Mouse (Mus musculus) lung, embryonic 15.5 days (tissue): ENCODE data around the gene Cnksr3. TPM values are rescaled to one million over a fixed set of nuclear protein-coding genes. Genes with fewer than 3 reads are reported as not detected.

Source experiments
- ATAC-seq: fragments of 200-750 bp; cut with Nextera tagmentation; 2 replicates; pipeline ENCODE4 v1.8.0; 2017; ENCODE audit warnings: moderate number of reproducible peaks, borderline replicate concordance; ENCODE audit not compliant: low FRiP score, low TSS enrichment; ENCODE audit errors: extremely low read depth
- H3K27ac ChIP-seq: fragments of 300-500 bp; sonication (generic); 2 replicates; pipeline ENCODE4 v1.5.1; 2015; ENCODE audit warnings: moderate library complexity, mild to moderate bottlenecking, inconsistent platforms
- H3K27me3 ChIP-seq: fragments of 300-500 bp; sonication (generic); 2 replicates; pipeline ENCODE4 v1.6.1; 2015; ENCODE audit warnings: inconsistent platforms
- H3K36me3 ChIP-seq: fragments of 300-500 bp; sonication (generic); 2 replicates; pipeline ENCODE4 v1.6.1; 2015; ENCODE audit warnings: inconsistent platforms
- H3K4me1 ChIP-seq: fragments of 300-500 bp; sonication (generic); 2 replicates; pipeline ENCODE4 v1.6.1; 2015; ENCODE audit warnings: inconsistent platforms
- H3K4me2 ChIP-seq: fragments of 300-500 bp; sonication (generic); 2 replicates; pipeline ENCODE4 v1.6.1; 2015; ENCODE audit warnings: inconsistent platforms, mild to moderate bottlenecking, moderate library complexity
- H3K4me3 ChIP-seq: fragments of 300-500 bp; sonication (generic); 2 replicates; pipeline ENCODE4 v1.5.1; 2015; ENCODE audit warnings: mild to moderate bottlenecking, inconsistent platforms
- H3K9ac ChIP-seq: fragments of 300-500 bp; sonication (generic); 2 replicates; pipeline ENCODE4 v1.6.1; 2015; ENCODE audit warnings: inconsistent platforms
- H3K9me3 ChIP-seq: fragments of 300-500 bp; sonication (generic); 2 replicates; pipeline ENCODE4 v1.6.1; 2016; ENCODE audit warnings: inconsistent platforms
- WGBS: fragments of 180-500 bp; shearing (Covaris S2); methylation state at CpG from one replicate; pipeline ENCODE4 v1.1.7; 2015; 5-methylcytosine and 5-hydroxymethylcytosine counted together
- polyA plus RNA-seq: library from polyadenylated mRNA; unstranded; fragments of >200 nt; fragmentation: Nextera tagmentation; extraction: Ambion mirVana; gene quantifications from 2 replicates; pipeline ENCODE4 v1.2.1, GENCODE M21; 2015

Gene Cnksr3
- polyA plus RNA-seq, 1 experiment from 2014 or later, result 9.8 TPM

GRCm38 (mm10) chr10:7138049-7138448 lies 74.0 kb downstream of the Cnksr3 start:
- Histone ChIP-seq H3K36me3 (peaks cover 9% of the 10 kb centered on the region; the same call in 1 of the 2 replicates), H3K27ac (no peak overlapping the region), H3K9me3 (no peaks in the 10 kb centered on the region), H3K9ac (no peak overlapping the region), H3K4me2 (no peak overlapping the region), H3K4me3 (no peak overlapping the region), H3K4me1 (peaks cover 27% of the 10 kb centered on the region), H3K27me3 (no peaks in the 10 kb centered on the region)
- 68% methylated on average over 12 of the region's 12 CpGs for WGBS
- no peak for ATAC-seq

- Histone ChIP-seq H3K36me3 (peaks cover 11% of the 10 kb centered on the region; the same call in 1 of the 2 replicates), H3K4me2 (no peak overlapping the region), H3K4me1 (peaks cover 12% of the 10 kb centered on the region), H3K27me3 (no peaks in the 10 kb centered on the region), H3K27ac (peak overlapping the region; percentile 53), H3K9ac (no peak overlapping the region), H3K4me3 (no peak overlapping the region), H3K9me3 (no peaks in the 10 kb centered on the region)
- no peak for ATAC-seq
- 57% methylated on average over 2 of the region's 2 CpGs for WGBS
These were observed 76.3 kb downstream of the Cnksr3 start for GRCm38 (mm10) chr10:7135751-7136150.

GRCm38 (mm10) chr10:7133005-7133404 lies 79.0 kb downstream of the Cnksr3 start:
- no peak for ATAC-seq
- Histone ChIP-seq H3K36me3 (peaks cover 20% of the 10 kb centered on the region; the same call in 1 of the 2 replicates), H3K27me3 (no peaks in the 10 kb centered on the region), H3K4me2 (no peak overlapping the region), H3K4me3 (no peak overlapping the region), H3K9ac (no peak overlapping the region), H3K27ac (no peak overlapping the region), H3K4me1 (peaks cover 5% of the 10 kb centered on the region), H3K9me3 (no peaks in the 10 kb centered on the region)
- WGBS, result 88% methylated on average over 5 of the region's 5 CpGs

- Histone ChIP-seq H3K36me3 (peaks cover 22% of the 10 kb centered on the region; the same call in 1 of the 2 replicates), H3K27me3 (no peaks in the 10 kb centered on the region), H3K9ac (no peak overlapping the region), H3K4me1 (peaks cover 5% of the 10 kb centered on the region), H3K27ac (no peak overlapping the region), H3K4me2 (no peak overlapping the region), H3K4me3 (no peak overlapping the region), H3K9me3 (no peaks in the 10 kb centered on the region)
- WGBS, result 90% methylated on average over 3 of the region's 3 CpGs
- no peak for ATAC-seq
These were observed 80.6 kb downstream of the Cnksr3 start for GRCm38 (mm10) chr10:7131441-7131840.

- ATAC-seq, result no peak
- WGBS, result 89% methylated on average over 9 of the region's 9 CpGs
- Histone ChIP-seq H3K4me1 (no peaks in the 10 kb centered on the region), H3K9me3 (no peaks in the 10 kb centered on the region), H3K9ac (no peak overlapping the region), H3K27ac (no peak overlapping the region), H3K4me2 (no peak overlapping the region), H3K36me3 (peaks cover 21% of the 10 kb centered on the region; the same call in 1 of the 2 replicates), H3K27me3 (no peaks in the 10 kb centered on the region), H3K4me3 (no peak overlapping the region)
These were observed 84.2 kb downstream of the Cnksr3 start for GRCm38 (mm10) chr10:7127828-7128227.

GRCm38 (mm10) chr10:7126882-7127281 lies 85.2 kb downstream of the Cnksr3 start:
- no peak overlapping the region for H3K4me3 ChIP-seq
- ATAC-seq, result no peak
- H3K27ac ChIP-seq, result no peak overlapping the region
- peaks cover 21% of the 10 kb centered on the region; the same call in 1 of the 2 replicates for H3K36me3 ChIP-seq
- no peaks in the 10 kb centered on the region for H3K4me1 ChIP-seq
- H3K9me3 ChIP-seq, result no peaks in the 10 kb centered on the region
- no peak overlapping the region for H3K4me2 ChIP-seq
- 67% methylated on average over 12 of the region's 12 CpGs for WGBS
- no peaks in the 10 kb centered on the region for H3K27me3 ChIP-seq
- no peak overlapping the region for H3K9ac ChIP-seq

GRCm38 (mm10) chr10:7126287-7126686 lies 85.8 kb downstream of the Cnksr3 start:
- Histone ChIP-seq H3K36me3 (peaks cover 18% of the 10 kb centered on the region; the same call in 1 of the 2 replicates), H3K4me3 (no peak overlapping the region), H3K9ac (no peak overlapping the region), H3K27me3 (no peaks in the 10 kb centered on the region), H3K4me2 (no peak overlapping the region), H3K9me3 (no peaks in the 10 kb centered on the region), H3K4me1 (no peaks in the 10 kb centered on the region), H3K27ac (no peak overlapping the region)
- no peak for ATAC-seq
- WGBS, result 53% methylated on average over 7 of the region's 7 CpGs

GRCm38 (mm10) chr10:7124993-7125392 lies 87.0 kb downstream of the Cnksr3 start:
- Histone ChIP-seq H3K4me1 (no peaks in the 10 kb centered on the region), H3K36me3 (peaks cover 15% of the 10 kb centered on the region; the same call in 1 of the 2 replicates), H3K27ac (no peak overlapping the region), H3K9ac (no peak overlapping the region), H3K4me3 (no peak overlapping the region), H3K9me3 (no peaks in the 10 kb centered on the region), H3K27me3 (no peaks in the 10 kb centered on the region), H3K4me2 (no peak overlapping the region)
- WGBS, result 74% methylated on average over 7 of the region's 7 CpGs
- no peak for ATAC-seq

GRCm38 (mm10) chr10:7122294-7122693 lies 89.7 kb downstream of the Cnksr3 start:
- peaks cover 13% of the 10 kb centered on the region for H3K4me1 ChIP-seq
- no peaks in the 10 kb centered on the region for H3K9me3 ChIP-seq
- ATAC-seq, result no peak
- peaks cover 7% of the 10 kb centered on the region; the same call in 1 of the 2 replicates for H3K36me3 ChIP-seq
- H3K4me3 ChIP-seq, result no peak overlapping the region
- no peak overlapping the region for H3K27ac ChIP-seq
- H3K4me2 ChIP-seq, result no peak overlapping the region
- no peak overlapping the region for H3K9ac ChIP-seq
- 86% methylated on average over 4 of the region's 4 CpGs for whole genome bisulfite sequencing
- no peaks in the 10 kb centered on the region for H3K27me3 ChIP-seq

GRCm38 (mm10) chr10:7120206-7120605 lies 91.8 kb downstream of the Cnksr3 start:
- Histone ChIP-seq H3K27me3 (no peaks in the 10 kb centered on the region), H3K9ac (no peak overlapping the region), H3K27ac (no peak overlapping the region), H3K36me3 (peaks cover 7% of the 10 kb centered on the region; the same call in 1 of the 2 replicates), H3K9me3 (no peaks in the 10 kb centered on the region), H3K4me1 (peaks cover 13% of the 10 kb centered on the region), H3K4me3 (no peak overlapping the region), H3K4me2 (no peak overlapping the region)
- no peak for ATAC-seq
- 93% methylated on average over 13 of the region's 13 CpGs for WGBS

- H3K4me3 ChIP-seq, result no peak overlapping the region
- H3K4me1 ChIP-seq, result peaks cover 13% of the 10 kb centered on the region
- peaks cover 7% of the 10 kb centered on the region; the same call in 1 of the 2 replicates for H3K36me3 ChIP-seq
- H3K4me2 ChIP-seq, result no peak overlapping the region
- H3K27me3 ChIP-seq, result no peaks in the 10 kb centered on the region
- ATAC-seq, result peak; percentile 81
- WGBS, result 43% methylated on average over 10 of the region's 10 CpGs
- no peak overlapping the region for H3K9ac ChIP-seq
- peak overlapping the region; percentile 60 for H3K27ac ChIP-seq
- no peaks in the 10 kb centered on the region for H3K9me3 ChIP-seq
These were observed 93.6 kb downstream of the Cnksr3 start for GRCm38 (mm10) chr10:7118258-7119077.

GRCm38 (mm10) chr10:7117785-7118184 lies 94.3 kb downstream of the Cnksr3 start:
- H3K4me2 ChIP-seq, result no peak overlapping the region
- ATAC-seq, result no peak
- H3K4me3 ChIP-seq, result no peak overlapping the region
- H3K27me3 ChIP-seq, result no peaks in the 10 kb centered on the region
- no peak overlapping the region for H3K9ac ChIP-seq
- WGBS, result 50% methylated on average over 7 of the region's 7 CpGs
- peak overlapping the region; percentile 60; the same call in 1 of the 2 replicates for H3K27ac ChIP-seq
- H3K36me3 ChIP-seq, result peaks cover 7% of the 10 kb centered on the region; the same call in 1 of the 2 replicates
- peaks cover 13% of the 10 kb centered on the region for H3K4me1 ChIP-seq
- no peaks in the 10 kb centered on the region for H3K9me3 ChIP-seq
